Mouse (Mus musculus) bone marrow, adult 2 months (tissue): Measurements from ENCODE around the gene Nop2.

Experiments
- CTCF ChIP-seq: fragments of 200-500 bp; IDR thresholded peaks from 2 replicates; pipeline ENCODE4 v1.5.1; 2011; ENCODE audit warnings: low read length, control low read depth; ENCODE audit not compliant: control insufficient read depth, insufficient read depth
- POLR2A ChIP-seq: fragments of 200-500 bp; IDR thresholded peaks from 2 replicates; pipeline ENCODE4 v1.6.1; 2011; ENCODE audit warnings: low read depth, mild to moderate bottlenecking, control low read depth, low read length, borderline replicate concordance; ENCODE audit not compliant: control insufficient read depth

- TF ChIP-seq CTCF (peak; percentile 41), POLR2A (no peak)
Observed at GRCm38 (mm10) chr6:125110927-125111326, 20.8 kb upstream of the Nop2 start.
